Mouse (Mus musculus): ENCODE data around the gene Ppt1.

DNA sequence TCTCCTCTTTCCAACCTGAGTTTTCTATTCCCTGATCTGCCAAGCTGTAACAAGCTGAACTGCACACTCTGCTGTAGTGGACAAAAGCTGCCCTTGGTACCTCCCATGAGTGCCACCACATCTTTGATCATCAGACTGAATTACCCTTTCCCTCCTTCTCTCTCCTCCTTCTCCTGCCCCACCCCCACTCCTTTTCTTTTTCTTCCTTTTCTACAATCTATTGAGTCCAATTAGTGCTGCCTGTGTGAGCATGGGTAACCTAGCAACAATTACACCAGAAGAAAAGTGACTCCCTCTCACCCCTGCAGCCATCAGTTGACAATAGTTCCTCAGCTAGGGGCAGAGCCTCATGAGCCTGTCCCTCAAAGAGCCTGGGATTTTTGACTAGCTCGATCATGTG is 4.2 kb upstream of the Ppt1 start:
- TF ChIP-seq GATA1 (IDR thresholded peaks at IDR 0.05; ENCODE audit: low read length), result no peak
- no peak for TF ChIP-seq TAL1 (IDR thresholded peaks at IDR 0.05; ENCODE audit: low read length)

Data from erythroblast, embryonic 14.5 days (primary cell).